Mouse (Mus musculus) thymus, adult 2 months (tissue): ENCODE measurements at regions not wholly inside any gene's neighbourhood (a gene's known extent, or its start where the extent isn't known, plus 50 kb on each side); places are given as distances from the start of the nearest gene placed in this dataset.

ENCODE experiments used
- DNase-seq: peaks from one replicate; pipeline ENCODE4 v3.0.0; 2021
- H3K27ac ChIP-seq: fragments of 200-500 bp; 2 replicates; pipeline ENCODE4 v1.5.1; 2012; ENCODE audit warnings: low read length, control low read depth; ENCODE audit not compliant: control insufficient read depth, insufficient read depth
- H3K27me3 ChIP-seq: fragments of 200-500 bp; 2 replicates; pipeline ENCODE4 v1.6.1; 2012; ENCODE audit warnings: mild to moderate bottlenecking, low read length, moderate library complexity, mixed read lengths; ENCODE audit not compliant: control insufficient read depth, insufficient read depth
- H3K36me3 ChIP-seq: fragments of 200-500 bp; 2 replicates; pipeline ENCODE4 v1.6.1; 2012; ENCODE audit warnings: mild to moderate bottlenecking, low read length, moderate library complexity; ENCODE audit not compliant: control insufficient read depth, insufficient read depth
- H3K4me1 ChIP-seq: fragments of 200-500 bp; replicated peaks from 2 replicates; pipeline ENCODE4 v1.6.1; 2012; ENCODE audit warnings: low read length; ENCODE audit not compliant: control insufficient read depth, insufficient read depth
- H3K4me3 ChIP-seq: fragments of 200-500 bp; 2 replicates; pipeline ENCODE4 v1.5.1; 2012; ENCODE audit warnings: mild to moderate bottlenecking, low read length, control low read depth, moderate library complexity; ENCODE audit not compliant: control insufficient read depth, insufficient read depth
- CTCF ChIP-seq: fragments of 200-500 bp; IDR thresholded peaks from 2 replicates; pipeline ENCODE4 v1.5.1; 2012; ENCODE audit warnings: mild to moderate bottlenecking, control low read depth, low read length, moderate library complexity, borderline replicate concordance; ENCODE audit not compliant: control insufficient read depth, poor library complexity, insufficient read depth; ENCODE audit errors: extremely low read depth
- POLR2A ChIP-seq: fragments of 200-500 bp; IDR thresholded peaks from 2 replicates; pipeline ENCODE4 v1.6.1; 2012; ENCODE audit warnings: mild to moderate bottlenecking, low read length, control low read depth, moderate library complexity; ENCODE audit not compliant: control insufficient read depth, poor library complexity, insufficient read depth; ENCODE audit errors: extremely low read depth
- WGBS: fragments of 180-500 bp; shearing (Covaris S2); methylation state at CpG from one replicate; pipeline ENCODE4 v1.1.7; 2018; 5-methylcytosine and 5-hydroxymethylcytosine counted together

GRCm38 (mm10) chr2:17859234-17859633 is 128.0 kb upstream of the Nebl start:
- Histone ChIP-seq H3K4me1 (0 out of 2 replicates have a peak, but pooled peaks cover 4% of the 10 kb centered on the region), H3K36me3 (no peaks in the 10 kb centered on the region), H3K27me3 (no peaks in the 10 kb centered on the region), H3K4me3 (no peak overlapping the region), H3K27ac (no peak overlapping the region)
- WGBS, result 98% methylated on average over 8 of the region's 8 CpGs
- no peak for DNase-seq
- TF ChIP-seq POLR2A, result no peak
- no peak for TF ChIP-seq CTCF

- TF ChIP-seq POLR2A, result no peak
- TF ChIP-seq CTCF, result no peak
- 95% methylated on average over 8 of the region's 8 CpGs for WGBS
- no peaks in the 10 kb centered on the region for H3K36me3 ChIP-seq
- H3K27me3 ChIP-seq, result no peaks in the 10 kb centered on the region
- DNase-seq, result no peak
- no peak overlapping the region for H3K4me3 ChIP-seq
- H3K27ac ChIP-seq, result no peak overlapping the region
- H3K4me1 ChIP-seq, result 0 out of 2 replicates have a peak, but pooled peaks cover 4% of the 10 kb centered on the region
Measured at GRCm38 (mm10) chr2:17858326-17858725, 127.1 kb upstream of the Nebl start.

GRCm38 (mm10) chr2:17855566-17856264 is 124.5 kb upstream of the Nebl start:
- Histone ChIP-seq H3K4me1 (no peaks in the 10 kb centered on the region), H3K36me3 (no peaks in the 10 kb centered on the region), H3K27me3 (no peaks in the 10 kb centered on the region), H3K27ac (no peak overlapping the region), H3K4me3 (no peak overlapping the region)
- DNase-seq, result no peak
- 94% methylated on average over 11 of the region's 11 CpGs for WGBS
- TF ChIP-seq CTCF (no peak), POLR2A (no peak)

- 18% methylated on average over 3 of the region's 3 CpGs for WGBS
- H3K36me3 ChIP-seq, result no peaks in the 10 kb centered on the region
- no peak overlapping the region for H3K27ac ChIP-seq
- H3K4me1 ChIP-seq, result no peaks in the 10 kb centered on the region
- DNase-seq, result no peak
- no peak overlapping the region for H3K4me3 ChIP-seq
- TF ChIP-seq POLR2A, result no peak
- H3K27me3 ChIP-seq, result no peaks in the 10 kb centered on the region
Measured at GRCm38 (mm10) chr2:17854088-17854487, 122.8 kb upstream of the Nebl start.

- Histone ChIP-seq H3K27me3 (no peaks in the 10 kb centered on the region), H3K4me1 (no peaks in the 10 kb centered on the region), H3K36me3 (no peaks in the 10 kb centered on the region), H3K27ac (no peak overlapping the region), H3K4me3 (no peak overlapping the region)
- no peak for DNase-seq
- TF ChIP-seq CTCF, result no peak
- no peak for TF ChIP-seq POLR2A
- 93% methylated on average over 11 of the region's 11 CpGs for WGBS
Measured at GRCm38 (mm10) chr2:17853500-17854011, 122.3 kb upstream of the Nebl start.

GRCm38 (mm10) chr2:17852740-17853499 is 121.7 kb upstream of the Nebl start:
- H3K36me3 ChIP-seq, result no peaks in the 10 kb centered on the region
- WGBS, result 91% methylated on average over 16 of the region's 16 CpGs
- H3K4me1 ChIP-seq, result no peaks in the 10 kb centered on the region
- H3K4me3 ChIP-seq, result no peak overlapping the region
- no peak for TF ChIP-seq CTCF
- no peak for TF ChIP-seq POLR2A
- H3K27me3 ChIP-seq, result no peaks in the 10 kb centered on the region
- no peak overlapping the region for H3K27ac ChIP-seq
- no peak for DNase-seq
